Mouse (Mus musculus) lung, embryonic 15.5 days (tissue): ENCODE results near the gene Pum1. TPM values are rescaled to one million over a fixed set of nuclear protein-coding genes. Genes with fewer than 3 reads are reported as not detected.
A peak's percentile ranks its signal among the peaks of the same experiment; 100 is the strongest.
"Not testable (repeated sequence)": the region's sequence is repeated elsewhere in the genome, so short reads cannot be mapped to it uniquely, and the experiment has no call there.

ENCODE experiments used
- ATAC-seq: fragments of 200-750 bp; cut with Nextera tagmentation; 2 replicates; pipeline ENCODE4 v1.8.0; 2017; ENCODE audit warnings: moderate number of reproducible peaks, borderline replicate concordance; ENCODE audit not compliant: low FRiP score, low TSS enrichment; ENCODE audit errors: extremely low read depth
- H3K27ac ChIP-seq: fragments of 300-500 bp; sonication (generic); 2 replicates; pipeline ENCODE4 v1.5.1; 2015; ENCODE audit warnings: moderate library complexity, mild to moderate bottlenecking, inconsistent platforms
- H3K27me3 ChIP-seq: fragments of 300-500 bp; sonication (generic); 2 replicates; pipeline ENCODE4 v1.6.1; 2015; ENCODE audit warnings: inconsistent platforms
- H3K36me3 ChIP-seq: fragments of 300-500 bp; sonication (generic); 2 replicates; pipeline ENCODE4 v1.6.1; 2015; ENCODE audit warnings: inconsistent platforms
- H3K4me1 ChIP-seq: fragments of 300-500 bp; sonication (generic); 2 replicates; pipeline ENCODE4 v1.6.1; 2015; ENCODE audit warnings: inconsistent platforms
- H3K4me2 ChIP-seq: fragments of 300-500 bp; sonication (generic); 2 replicates; pipeline ENCODE4 v1.6.1; 2015; ENCODE audit warnings: inconsistent platforms, mild to moderate bottlenecking, moderate library complexity
- H3K4me3 ChIP-seq: fragments of 300-500 bp; sonication (generic); 2 replicates; pipeline ENCODE4 v1.5.1; 2015; ENCODE audit warnings: mild to moderate bottlenecking, inconsistent platforms
- H3K9ac ChIP-seq: fragments of 300-500 bp; sonication (generic); 2 replicates; pipeline ENCODE4 v1.6.1; 2015; ENCODE audit warnings: inconsistent platforms
- H3K9me3 ChIP-seq: fragments of 300-500 bp; sonication (generic); 2 replicates; pipeline ENCODE4 v1.6.1; 2016; ENCODE audit warnings: inconsistent platforms
- WGBS: fragments of 180-500 bp; shearing (Covaris S2); methylation state at CpG from one replicate; pipeline ENCODE4 v1.1.7; 2015; 5-methylcytosine and 5-hydroxymethylcytosine counted together
- polyA plus RNA-seq: library from polyadenylated mRNA; unstranded; fragments of >200 nt; fragmentation: Nextera tagmentation; extraction: Ambion mirVana; gene quantifications from 2 replicates; pipeline ENCODE4 v1.2.1, GENCODE M21; 2015

Pum1 gene
- polyA plus RNA-seq, 1 experiment from 2014 or later, result 88.3 TPM

DNA sequence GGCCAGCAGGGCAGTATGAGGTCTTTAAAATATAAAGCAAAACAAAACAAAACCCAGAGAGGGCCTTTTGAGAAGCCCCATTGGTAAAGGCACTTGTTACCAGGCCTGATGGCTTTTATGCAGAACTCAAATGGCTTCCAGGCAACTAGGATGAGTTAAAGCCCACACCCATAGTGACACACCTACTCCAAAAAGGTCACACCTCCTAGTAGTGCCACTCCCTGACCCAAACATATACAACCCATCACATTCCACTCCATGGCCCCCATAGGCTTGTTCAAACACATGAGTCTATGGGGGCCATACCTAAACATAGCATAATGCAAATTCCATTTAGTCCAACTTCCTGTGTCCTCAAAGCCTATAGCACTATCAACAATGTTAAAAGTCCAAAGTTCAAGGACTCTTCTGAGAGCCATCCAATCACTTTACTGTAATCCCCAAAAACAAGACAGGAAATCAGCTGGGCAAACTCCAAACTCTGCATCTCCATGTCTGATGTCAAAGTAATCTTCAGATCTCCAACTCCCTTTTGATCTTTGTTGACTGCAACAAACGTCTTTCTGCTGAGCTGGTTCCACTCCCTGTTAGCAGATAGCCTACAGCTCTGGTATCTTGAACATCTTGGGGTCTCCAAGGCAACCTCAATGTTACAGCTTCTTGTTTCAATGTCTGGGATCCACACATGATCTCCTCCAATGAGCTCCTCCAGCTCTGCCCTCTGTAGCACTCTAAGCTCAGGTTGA lies 5.1 kb upstream of the Pum1 start:
- Histone ChIP-seq H3K4me1 (no peaks in the 10 kb centered on the region), H3K27me3 (no peaks in the 10 kb centered on the region), H3K36me3 (no peaks in the 10 kb centered on the region), H3K27ac (no peak overlapping the region), H3K4me2 (no peak overlapping the region), H3K9me3 (no peaks in the 10 kb centered on the region), H3K4me3 (no peak overlapping the region), H3K9ac (no peak overlapping the region)
- ATAC-seq, result no peak
- 9% methylated on average over 1 of the region's 1 CpGs for WGBS

DNA sequence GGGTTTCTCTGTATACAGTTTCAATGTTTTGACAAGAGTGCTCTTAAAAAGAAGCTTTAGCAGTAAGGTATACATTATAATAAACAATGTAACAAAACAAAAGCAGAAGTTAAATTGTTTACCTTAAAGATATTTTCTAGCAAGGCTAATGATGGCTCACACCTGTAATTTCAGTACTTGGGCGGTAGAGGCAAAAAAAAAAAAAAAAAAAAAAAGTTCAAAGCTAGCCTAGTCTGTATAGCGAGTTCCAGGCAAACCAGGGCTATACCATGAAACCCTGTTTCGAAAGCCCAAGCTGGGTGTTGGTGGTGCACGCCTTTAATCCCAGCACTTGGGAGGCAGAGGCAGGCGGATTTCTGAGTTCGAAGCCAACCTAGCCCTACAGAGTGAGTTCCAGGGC lies 3.7 kb upstream of the Pum1 start:
- Histone ChIP-seq H3K9ac (no peak overlapping the region), H3K4me2 (no peak overlapping the region)

DNA sequence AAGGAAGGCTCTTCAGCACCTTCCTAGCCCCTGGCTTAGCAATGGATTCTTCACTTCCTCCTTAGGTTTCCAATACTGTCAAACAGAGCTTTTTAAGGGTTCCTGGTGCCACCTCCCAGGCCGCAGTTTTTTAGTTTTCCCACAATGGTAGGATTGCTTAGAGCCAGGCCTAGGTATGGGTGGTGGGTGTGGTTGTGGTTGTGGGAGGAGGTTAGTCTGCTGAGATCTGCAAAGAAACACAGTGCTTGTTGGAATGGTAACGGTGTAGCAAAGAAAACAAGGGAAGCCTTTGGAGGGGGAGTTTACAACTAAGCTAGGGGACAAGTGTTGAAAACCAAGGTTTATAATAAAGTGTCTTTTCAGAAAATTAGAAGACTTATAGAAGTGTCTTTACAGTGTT lies 3.0 kb upstream of the Pum1 start:
- ATAC-seq, result no peak
- H3K9ac ChIP-seq, result no peak overlapping the region
- 84% methylated on average over 2 of the region's 2 CpGs for WGBS
- no peak overlapping the region for H3K4me2 ChIP-seq
- no peaks in the 10 kb centered on the region for H3K9me3 ChIP-seq
- H3K36me3 ChIP-seq, result no peaks in the 10 kb centered on the region
- no peaks in the 10 kb centered on the region for H3K27me3 ChIP-seq
- H3K27ac ChIP-seq, result no peak overlapping the region
- peaks cover 7% of the 10 kb centered on the region for H3K4me1 ChIP-seq
- H3K4me3 ChIP-seq, result no peak overlapping the region

More for the DNA sequence above, 3.7 kb upstream of the Pum1 start:
- Histone ChIP-seq H3K4me1 (0 out of 2 replicates have a peak, but pooled peaks cover under 1% of the 10 kb centered on the region), H3K27ac (no peak overlapping the region), H3K36me3 (no peaks in the 10 kb centered on the region), H3K4me3 (no peak overlapping the region), H3K9me3 (no peaks in the 10 kb centered on the region), H3K27me3 (no peaks in the 10 kb centered on the region)
- no peak for ATAC-seq
- 84% methylated on average over 6 of the region's 6 CpGs for WGBS

DNA sequence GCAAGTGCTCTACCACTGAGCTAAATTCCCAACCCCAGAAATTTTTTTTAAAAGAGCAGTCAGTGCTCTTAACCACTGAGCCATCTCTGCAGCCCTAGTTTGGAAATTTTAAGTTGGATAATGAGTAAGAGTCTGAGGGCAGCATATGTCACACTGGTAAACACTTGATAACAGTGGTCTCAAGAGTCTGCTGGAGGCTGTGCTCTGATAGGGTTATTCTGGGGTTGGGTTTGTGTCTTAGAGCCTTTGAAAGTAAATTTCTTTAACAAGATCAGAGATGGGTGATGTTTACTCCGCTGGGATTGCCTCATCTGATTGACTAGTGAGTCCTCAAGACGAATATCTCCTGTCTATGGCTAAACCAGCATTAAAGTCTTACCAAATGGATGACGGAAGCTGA lies 2.0 kb upstream of the Pum1 start:
- no peak overlapping the region for H3K9ac ChIP-seq
- no peaks in the 10 kb centered on the region for H3K36me3 ChIP-seq
- 72% methylated on average over 3 of the region's 3 CpGs for WGBS
- no peaks in the 10 kb centered on the region for H3K27me3 ChIP-seq
- H3K4me1 ChIP-seq, result peaks cover 12% of the 10 kb centered on the region
- H3K4me2 ChIP-seq, result no peak overlapping the region
- no peak overlapping the region for H3K4me3 ChIP-seq
- ATAC-seq, result no peak
- H3K27ac ChIP-seq, result no peak overlapping the region
- no peaks in the 10 kb centered on the region for H3K9me3 ChIP-seq

DNA sequence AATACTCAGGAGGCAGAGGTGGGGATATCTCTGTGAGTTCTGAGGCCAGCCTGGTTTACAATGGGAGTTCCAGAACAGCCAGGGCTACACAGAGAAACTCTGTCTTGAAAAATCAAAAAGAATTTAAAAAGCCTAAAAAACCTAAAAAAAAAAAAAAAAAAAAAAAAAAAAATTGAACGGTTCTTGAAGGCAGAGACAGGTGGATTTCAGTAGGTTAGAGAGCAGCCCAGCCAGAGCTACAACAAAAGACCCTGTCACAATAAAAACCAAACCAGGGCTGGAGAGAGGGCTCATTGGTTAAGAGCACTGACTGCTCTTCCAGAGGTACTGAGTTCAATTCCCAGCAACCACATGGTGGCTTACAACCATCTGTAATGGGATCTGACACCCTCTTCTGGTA lies 816 bp upstream of the Pum1 start:
- H3K4me2 ChIP-seq, H3K9me3 ChIP-seq, H3K9ac ChIP-seq, H3K27me3 ChIP-seq, H3K36me3 ChIP-seq, H3K27ac ChIP-seq, ATAC-seq: not testable (repeated sequence)
- peak overlapping the region; percentile 84; the same call in 1 of the 2 replicates for H3K4me3 ChIP-seq
- WGBS, result 69% methylated on average over 1 of the region's 1 CpGs
- peaks cover 17% of the 10 kb centered on the region for H3K4me1 ChIP-seq

DNA sequence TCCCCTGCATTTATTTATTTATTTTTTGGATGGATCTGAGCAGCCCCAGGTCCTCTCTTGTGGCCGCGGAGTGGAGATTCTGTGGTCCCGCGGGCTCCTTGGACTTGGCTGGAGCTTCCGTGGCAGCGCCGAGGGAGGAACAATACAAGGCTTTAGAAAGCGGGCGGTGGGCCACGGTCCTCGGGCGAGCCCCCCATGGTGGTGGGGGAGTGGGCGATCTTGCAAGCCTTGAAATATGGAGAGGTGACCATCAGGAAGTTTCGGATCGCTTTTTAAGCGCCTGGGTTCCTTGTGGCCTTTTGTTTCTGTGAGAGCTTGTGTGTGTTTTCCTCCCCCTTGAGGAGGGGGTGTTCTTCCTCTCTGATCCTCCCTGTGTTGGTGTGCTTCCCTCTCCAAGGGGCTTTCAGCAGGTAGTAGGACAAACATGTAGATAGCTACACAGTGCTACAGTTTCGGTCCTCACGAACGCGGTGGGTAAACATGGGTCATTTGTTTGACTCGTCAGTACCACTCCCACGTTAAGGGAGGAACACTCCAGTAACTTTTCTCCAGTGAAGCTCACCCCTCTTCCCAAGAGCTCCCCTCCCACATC lies 785 bp downstream of the Pum1 start:
- Histone ChIP-seq H3K4me1 (peaks cover 27% of the 10 kb centered on the region), H3K4me2 (peak overlapping the region; percentile 73), H3K27ac (peak overlapping the region; percentile 95), H3K27me3 (no peaks in the 10 kb centered on the region), H3K9ac (peak overlapping the region; percentile 97), H3K36me3 (peaks cover 1% of the 10 kb centered on the region; the same call in 1 of the 2 replicates), H3K9me3 (no peaks in the 10 kb centered on the region), H3K4me3 (peak overlapping the region; percentile 84)
- ATAC-seq, result peak; percentile 15; the same call in 1 of the 2 replicates
- under 1% methylated on average over 22 of the region's 22 CpGs for WGBS

DNA sequence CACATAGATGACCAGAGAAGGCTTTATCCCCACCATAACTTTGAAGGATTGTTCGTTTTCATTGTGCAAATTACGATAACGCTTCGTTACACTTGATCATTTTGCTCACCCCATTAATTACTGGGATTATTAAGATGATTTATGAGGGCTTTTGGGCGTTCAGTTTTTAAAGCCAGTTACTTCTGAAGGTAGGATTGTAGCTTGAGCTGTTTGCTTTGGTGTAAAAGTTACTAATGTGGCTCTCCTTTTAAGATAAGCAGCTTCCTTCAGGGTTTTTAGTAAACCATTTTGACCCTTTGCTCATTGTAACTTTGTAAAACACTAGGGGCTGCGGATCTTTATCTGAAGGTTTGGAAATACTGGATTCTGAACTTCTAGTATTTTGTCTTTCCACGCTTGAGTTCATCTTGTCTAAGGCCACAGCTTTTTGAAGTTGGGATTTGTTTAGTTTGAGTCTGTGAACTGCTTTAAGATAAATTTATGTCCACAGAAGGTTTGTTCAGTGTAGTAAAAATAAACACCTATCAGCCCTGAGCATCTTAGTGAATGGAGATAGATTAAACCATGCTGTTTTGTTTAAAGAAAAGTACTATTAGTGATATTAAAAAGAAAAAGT lies 1.4 kb downstream of the Pum1 start:
- Histone ChIP-seq H3K9me3 (no peaks in the 10 kb centered on the region), H3K4me3 (peak overlapping the region; percentile 84), H3K27ac (peak overlapping the region; percentile 95), H3K4me2 (peak overlapping the region; percentile 73), H3K27me3 (no peaks in the 10 kb centered on the region), H3K36me3 (peaks cover 4% of the 10 kb centered on the region; the same call in 1 of the 2 replicates), H3K9ac (peak overlapping the region; percentile 97), H3K4me1 (peaks cover 30% of the 10 kb centered on the region)
- no peak for ATAC-seq
- WGBS, result under 1% methylated on average over 7 of the region's 7 CpGs

DNA sequence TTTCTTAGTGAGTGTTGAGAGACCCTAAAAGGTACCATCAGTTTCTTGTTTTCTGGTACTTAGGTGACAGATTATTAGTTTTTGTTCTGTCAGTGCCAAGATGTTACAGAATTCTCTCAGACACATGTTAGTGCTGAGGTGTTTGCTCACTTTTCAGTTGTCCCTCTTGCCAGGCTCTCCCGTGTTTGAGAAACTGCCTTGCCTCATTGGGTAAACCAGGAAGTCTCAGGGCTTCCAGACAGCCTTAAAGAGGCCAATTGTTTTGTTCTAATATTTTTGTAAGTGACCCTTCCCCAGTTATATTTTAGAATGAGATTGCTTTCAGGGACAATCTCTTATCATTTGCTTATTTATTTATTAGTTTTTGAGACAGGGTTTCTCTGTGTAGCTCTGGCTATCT lies 2.1 kb downstream of the Pum1 start:
- Histone ChIP-seq H3K4me3 (peak overlapping the region; percentile 84), H3K4me1 (peaks cover 30% of the 10 kb centered on the region), H3K27me3 (no peaks in the 10 kb centered on the region), H3K27ac (no peak overlapping the region), H3K9ac (no peak overlapping the region), H3K4me2 (peak overlapping the region; percentile 73), H3K9me3 (no peaks in the 10 kb centered on the region), H3K36me3 (peaks cover 6% of the 10 kb centered on the region)
- 0% methylated on average over 1 of the region's 1 CpGs for WGBS
- no peak for ATAC-seq

DNA sequence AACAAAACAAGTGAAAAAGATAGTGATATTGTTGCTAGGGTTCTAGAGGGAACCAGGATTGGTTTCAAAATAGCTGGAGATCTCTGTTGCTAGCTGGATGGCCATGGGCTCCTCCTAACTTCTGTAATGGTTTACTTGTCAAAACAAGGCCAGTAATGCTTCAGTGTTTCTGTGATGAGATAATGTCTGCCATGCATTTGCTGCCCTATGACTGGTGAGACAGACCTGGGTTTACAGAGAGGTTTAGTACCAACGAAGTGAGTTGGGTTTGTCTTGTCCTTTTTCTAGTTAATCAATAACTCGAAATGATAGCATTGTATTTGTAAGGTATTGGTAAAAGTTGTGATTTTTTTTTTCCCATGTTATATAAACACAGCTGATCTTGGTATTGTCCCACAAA lies 4.6 kb downstream of the Pum1 start:
- WGBS, result 45% methylated on average over 2 of the region's 2 CpGs
- no peak overlapping the region for H3K4me2 ChIP-seq
- H3K27ac ChIP-seq, result no peak overlapping the region
- H3K4me1 ChIP-seq, result peaks cover 39% of the 10 kb centered on the region
- H3K9me3 ChIP-seq, result no peaks in the 10 kb centered on the region
- ATAC-seq, result no peak
- H3K4me3 ChIP-seq, result no peak overlapping the region
- no peaks in the 10 kb centered on the region for H3K27me3 ChIP-seq
- H3K9ac ChIP-seq, result no peak overlapping the region
- H3K36me3 ChIP-seq, result peaks cover 30% of the 10 kb centered on the region

DNA sequence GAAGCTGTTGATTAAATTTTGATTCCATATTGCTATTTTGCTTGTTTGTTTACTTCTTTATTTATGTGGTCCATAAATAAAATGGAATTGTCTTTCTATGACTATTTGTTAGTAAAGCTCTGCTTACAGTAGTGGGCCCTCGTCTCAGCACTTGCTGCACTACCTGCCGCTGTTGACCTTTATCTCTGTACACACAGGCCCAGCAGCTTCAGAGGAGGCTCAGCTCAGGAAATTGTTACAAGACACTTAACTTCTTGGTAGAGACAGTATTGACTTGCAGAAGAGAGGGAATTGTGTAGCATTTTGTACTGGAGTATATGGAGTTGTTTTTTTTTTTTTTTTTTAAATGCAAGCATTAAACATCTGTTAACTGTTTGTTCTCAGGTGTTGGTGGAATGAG lies 5.4 kb downstream of the Pum1 start:
- ATAC-seq, result no peak
- H3K4me2 ChIP-seq, result no peak overlapping the region
- H3K4me3 ChIP-seq, result no peak overlapping the region
- 41% methylated on average over 2 of the region's 2 CpGs for WGBS
- H3K9me3 ChIP-seq, result no peaks in the 10 kb centered on the region
- H3K27me3 ChIP-seq, result no peaks in the 10 kb centered on the region
- H3K36me3 ChIP-seq, result peaks cover 39% of the 10 kb centered on the region
- H3K4me1 ChIP-seq, result peaks cover 39% of the 10 kb centered on the region
- H3K27ac ChIP-seq, result no peak overlapping the region
- no peak overlapping the region for H3K9ac ChIP-seq

DNA sequence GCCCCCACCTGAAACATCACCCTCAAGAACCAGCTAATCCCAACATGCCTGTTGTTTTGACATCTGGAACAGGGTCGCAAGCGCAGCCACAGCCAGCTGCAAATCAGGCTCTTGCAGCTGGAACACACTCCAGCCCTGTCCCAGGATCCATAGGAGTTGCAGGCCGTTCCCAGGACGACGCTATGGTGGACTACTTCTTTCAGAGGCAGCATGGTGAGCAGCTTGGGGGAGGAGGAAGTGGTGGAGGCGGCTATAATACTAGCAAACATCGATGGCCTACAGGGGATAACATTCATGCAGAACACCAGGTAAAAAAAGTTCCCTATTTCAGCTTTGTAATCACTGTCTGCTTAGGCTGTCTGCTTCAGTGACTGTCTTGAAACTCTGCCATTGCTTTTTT lies 5.9 kb downstream of the Pum1 start:
- no peaks in the 10 kb centered on the region for H3K27me3 ChIP-seq
- no peak overlapping the region for H3K4me3 ChIP-seq
- ATAC-seq, result no peak
- H3K9me3 ChIP-seq, result no peaks in the 10 kb centered on the region
- 56% methylated on average over 7 of the region's 7 CpGs for WGBS
- H3K36me3 ChIP-seq, result peaks cover 43% of the 10 kb centered on the region
- H3K27ac ChIP-seq, result no peak overlapping the region
- H3K4me2 ChIP-seq, result no peak overlapping the region
- H3K9ac ChIP-seq, result no peak overlapping the region
- peaks cover 39% of the 10 kb centered on the region for H3K4me1 ChIP-seq

DNA sequence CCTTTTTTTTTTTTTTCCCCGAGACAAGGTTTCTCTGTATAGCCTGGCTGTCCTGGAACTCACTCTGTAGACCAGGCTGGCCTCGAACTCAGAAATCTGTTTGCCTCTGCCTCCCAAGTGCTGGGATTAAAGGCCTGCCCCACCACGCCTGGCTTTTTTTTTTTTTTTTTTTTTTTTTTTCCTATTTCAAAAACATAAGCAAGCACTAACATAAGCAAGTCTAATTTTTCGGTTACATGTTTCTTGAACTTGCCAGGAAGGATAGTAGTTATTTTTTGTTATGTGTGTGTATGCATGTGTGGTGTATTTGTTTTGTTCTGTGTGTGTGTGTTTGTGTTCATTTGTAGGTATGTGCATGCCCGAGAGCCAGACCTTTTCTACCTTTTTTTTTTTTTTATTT lies 6.9 kb downstream of the Pum1 start:
- H3K9me3 ChIP-seq, H3K4me2 ChIP-seq, H3K27ac ChIP-seq, H3K27me3 ChIP-seq, ATAC-seq, H3K4me3 ChIP-seq, H3K9ac ChIP-seq: not testable (repeated sequence)
- H3K4me1 ChIP-seq, result peaks cover 33% of the 10 kb centered on the region
- peaks cover 53% of the 10 kb centered on the region for H3K36me3 ChIP-seq
- 76% methylated on average over 5 of the region's 5 CpGs for WGBS
